Mouse (Mus musculus) heart, adult 2 months (tissue): ENCODE results near the gene Vmn1r209.

Source experiments
- CTCF ChIP-seq: fragments of 200-600 bp; IDR thresholded peaks from 2 replicates; pipeline ENCODE4 v1.8.1; 2022; ENCODE audit warnings: antibody characterized with exemption, mild to moderate bottlenecking, moderate library complexity
- POLR2A ChIP-seq: fragments of 200-500 bp; IDR thresholded peaks from 2 replicates; pipeline ENCODE4 v1.6.1; 2011; ENCODE audit warnings: mild to moderate bottlenecking, low read depth, low read length, control low read depth; ENCODE audit not compliant: insufficient read depth

DNA sequence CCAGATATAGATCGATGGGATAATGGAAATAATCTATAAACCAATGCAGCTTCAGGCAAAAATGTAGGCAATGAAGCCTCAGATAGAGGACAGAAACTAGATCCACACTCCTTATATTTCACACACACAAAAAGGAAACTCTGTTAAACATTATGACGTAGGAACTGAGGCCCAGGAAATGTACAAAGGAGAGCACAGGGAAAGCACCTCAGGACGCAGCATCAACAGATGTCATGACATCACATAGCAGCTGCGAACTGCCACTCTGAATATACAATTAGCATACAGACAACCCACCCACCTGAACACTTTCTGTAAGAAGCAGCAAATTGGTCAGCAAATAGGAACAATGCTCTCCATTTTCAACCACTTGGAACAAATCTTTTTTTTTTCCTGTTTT lies 45.3 kb upstream of the Vmn1r209 start:
- no peak for TF ChIP-seq CTCF
- TF ChIP-seq POLR2A: no peak
